Mouse (Mus musculus): ENCODE measurements at regions not wholly inside any gene's neighbourhood (a gene's known extent, or its start where the extent isn't known, plus 50 kb on each side); places are given as distances from the start of the nearest gene placed in this dataset.

DNA sequence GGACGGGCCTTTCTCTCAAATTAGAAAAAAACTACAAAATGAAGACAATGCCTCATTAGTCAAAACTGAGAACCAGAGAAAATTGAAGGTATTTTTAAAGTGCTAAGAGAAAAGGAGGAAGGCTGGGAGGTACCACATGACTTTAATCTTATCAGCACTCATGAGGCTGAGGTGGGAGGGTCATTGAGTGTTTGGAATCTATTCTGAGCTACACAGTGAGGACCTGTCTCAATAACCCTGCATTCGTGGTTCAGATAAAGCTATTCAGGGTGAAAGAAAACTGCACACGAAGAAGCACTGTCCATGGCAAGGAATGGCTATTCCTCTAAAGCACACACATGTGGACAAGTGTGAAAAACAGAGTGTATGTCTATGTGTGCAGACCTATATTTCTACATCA is 644.0 kb downstream of the Sqor start:
- no peak overlapping the region for H3K4me3 ChIP-seq (ENCODE audit: low read length)
- whole genome bisulfite sequencing: 22% methylated on average over 3 of the region's 3 CpGs
- H3K27ac ChIP-seq (ENCODE audit: low read length): peak overlapping the region; percentile 62
- H3K9ac ChIP-seq (ENCODE audit: low read length): no peak overlapping the region
- H3K36me3 ChIP-seq (ENCODE audit: control insufficient read depth, insufficient read depth): no peaks in the 10 kb centered on the region
- peak; percentile 85 for ATAC-seq (replicated peaks; ENCODE audit: extremely low read depth, insufficient read depth, low FRiP score)
- no peaks in the 10 kb centered on the region for H3K27me3 ChIP-seq (ENCODE audit: control insufficient read depth, insufficient read depth, low read length)
- H3K4me1 ChIP-seq (ENCODE audit: control insufficient read depth, insufficient read depth, low read length): peaks cover 6% of the 10 kb centered on the region; the same call in 1 of the 2 replicates
- H3K9me3 ChIP-seq (replicated peaks; ENCODE audit: control insufficient read depth, low read length): no peaks in the 10 kb centered on the region
- no peak overlapping the region for H3K4me2 ChIP-seq (ENCODE audit: low read depth, low read length)

DNA sequence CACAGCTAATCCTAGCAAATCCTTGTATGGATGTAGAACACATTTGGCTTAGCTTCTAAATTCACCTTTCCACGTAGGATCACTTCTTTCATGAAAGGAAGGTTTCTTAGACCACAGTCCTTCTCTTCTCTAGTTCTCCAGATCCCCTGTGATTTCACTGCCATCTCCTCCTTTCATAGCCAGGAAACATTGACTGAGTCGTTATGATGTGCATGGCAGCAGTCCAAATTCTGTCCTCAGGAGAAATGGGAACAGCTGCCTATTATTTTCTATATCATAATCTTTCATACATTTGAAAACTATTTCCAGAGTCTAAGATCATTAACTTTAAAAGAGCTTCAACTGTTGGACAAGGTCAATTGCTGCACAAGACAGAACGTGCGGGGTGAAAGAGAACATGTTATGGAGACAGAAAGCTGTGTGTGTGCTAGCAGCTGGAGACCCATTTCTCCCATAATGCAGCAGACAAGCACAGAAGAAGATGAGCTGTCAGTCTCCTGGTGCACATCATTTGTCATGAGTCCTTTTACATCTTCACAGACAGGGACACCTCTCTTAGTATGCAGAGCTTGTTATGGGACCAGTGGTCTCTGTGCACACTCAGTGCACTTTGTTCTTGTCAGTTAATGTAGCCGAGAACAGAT is 631.6 kb upstream of the Sema6d start:
- ATAC-seq (replicated peaks; ENCODE audit: extremely low read depth, insufficient read depth, low FRiP score): no peak
- WGBS: 55% methylated on average over 5 of the region's 5 CpGs
- no peak overlapping the region for H3K9ac ChIP-seq (ENCODE audit: low read length)
- no peak overlapping the region for H3K27ac ChIP-seq (ENCODE audit: low read length)
- no peak overlapping the region for H3K4me3 ChIP-seq (ENCODE audit: low read length)
- H3K36me3 ChIP-seq (ENCODE audit: control insufficient read depth, insufficient read depth): no peaks in the 10 kb centered on the region
- H3K4me2 ChIP-seq (ENCODE audit: low read depth, low read length): no peak overlapping the region
- H3K9me3 ChIP-seq (replicated peaks; ENCODE audit: control insufficient read depth, low read length): no peaks in the 10 kb centered on the region
- no peaks in the 10 kb centered on the region for H3K27me3 ChIP-seq (ENCODE audit: control insufficient read depth, insufficient read depth, low read length)
- no peaks in the 10 kb centered on the region for H3K4me1 ChIP-seq (ENCODE audit: control insufficient read depth, insufficient read depth, low read length)

DNA sequence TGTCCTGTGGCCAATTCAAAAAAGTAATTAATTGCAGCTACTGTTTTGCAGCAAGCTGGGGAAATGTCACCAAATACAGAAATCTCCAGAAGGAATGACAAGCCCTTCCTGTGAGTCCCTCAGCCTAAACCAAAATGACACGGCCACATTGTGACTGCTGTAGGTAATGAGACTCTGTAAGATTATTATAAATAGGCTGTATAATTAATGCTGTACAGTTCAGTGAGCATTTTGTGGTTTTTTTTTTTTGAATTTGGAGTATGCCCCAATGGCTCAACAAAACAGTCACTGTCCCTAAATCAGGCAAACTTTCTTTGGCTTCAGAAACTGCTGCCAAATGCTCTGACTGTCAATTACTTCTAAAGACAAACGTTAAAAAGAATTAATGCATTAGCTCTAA is 615.9 kb upstream of the Sema6d start:
- Histone ChIP-seq H3K4me1 (ENCODE audit: control insufficient read depth, insufficient read depth, low read length) (no peaks in the 10 kb centered on the region), H3K9me3 (replicated peaks; ENCODE audit: control insufficient read depth, low read length) (no peaks in the 10 kb centered on the region), H3K27me3 (ENCODE audit: control insufficient read depth, insufficient read depth, low read length) (no peaks in the 10 kb centered on the region), H3K9ac (ENCODE audit: low read length) (no peak overlapping the region), H3K4me3 (ENCODE audit: low read length) (no peak overlapping the region), H3K27ac (ENCODE audit: low read length) (no peak overlapping the region), H3K36me3 (ENCODE audit: control insufficient read depth, insufficient read depth) (no peaks in the 10 kb centered on the region), H3K4me2 (ENCODE audit: low read depth, low read length) (no peak overlapping the region)
- ATAC-seq (replicated peaks; ENCODE audit: extremely low read depth, insufficient read depth, low FRiP score): no peak
- 43% methylated on average over 2 of the region's 2 CpGs for WGBS

DNA sequence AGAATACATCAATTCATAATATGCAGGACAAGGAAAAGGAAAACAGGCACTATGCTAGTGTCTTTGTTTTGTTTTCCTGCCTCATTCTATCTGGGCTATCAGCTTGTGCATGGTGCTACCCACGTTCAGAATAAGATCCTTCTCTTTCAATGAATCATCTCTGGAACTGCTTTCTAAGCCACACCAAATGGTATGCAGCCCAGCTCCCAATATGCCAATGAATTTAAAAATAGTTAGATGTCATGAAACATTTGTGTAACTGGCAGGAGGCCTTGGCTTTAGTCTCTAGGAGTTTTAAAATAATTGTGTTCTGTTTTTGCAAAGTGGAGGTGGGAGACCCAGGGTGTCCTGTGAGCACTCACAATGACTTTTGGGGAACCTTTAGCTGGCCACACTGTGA is 603.1 kb upstream of the Sema6d start:
- 34% methylated on average over 1 of the region's 1 CpGs for WGBS
- no peak overlapping the region for H3K9ac ChIP-seq (ENCODE audit: low read length)
- H3K4me1 ChIP-seq (ENCODE audit: control insufficient read depth, insufficient read depth, low read length): no peaks in the 10 kb centered on the region
- no peaks in the 10 kb centered on the region for H3K27me3 ChIP-seq (ENCODE audit: control insufficient read depth, insufficient read depth, low read length)
- H3K9me3 ChIP-seq (replicated peaks; ENCODE audit: control insufficient read depth, low read length): no peaks in the 10 kb centered on the region
- H3K4me3 ChIP-seq (ENCODE audit: low read length): no peak overlapping the region
- H3K4me2 ChIP-seq (ENCODE audit: low read depth, low read length): no peak overlapping the region
- no peaks in the 10 kb centered on the region for H3K36me3 ChIP-seq (ENCODE audit: control insufficient read depth, insufficient read depth)
- H3K27ac ChIP-seq (ENCODE audit: low read length): no peak overlapping the region
- ATAC-seq (replicated peaks; ENCODE audit: extremely low read depth, insufficient read depth, low FRiP score): no peak

DNA sequence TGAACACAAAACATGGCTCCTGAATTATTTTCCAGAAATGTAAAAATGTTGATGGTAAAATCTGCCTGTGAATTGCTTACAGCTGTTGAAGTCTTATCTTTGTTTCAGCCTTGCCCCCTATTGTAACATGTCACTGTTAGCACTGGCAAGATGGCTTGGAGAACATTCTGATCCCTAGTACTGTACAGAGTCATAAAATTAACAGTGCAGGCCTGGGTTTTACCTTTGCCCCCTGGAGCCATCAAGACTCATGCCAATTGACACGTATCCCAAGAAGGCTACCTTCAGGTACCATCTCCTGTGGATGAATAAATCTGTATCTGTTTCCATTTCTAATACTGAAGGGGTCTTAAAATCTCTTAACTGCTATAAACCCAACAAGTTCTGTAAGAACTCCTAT is 583.6 kb upstream of the Sema6d start:
- no peaks in the 10 kb centered on the region for H3K4me1 ChIP-seq (ENCODE audit: control insufficient read depth, insufficient read depth, low read length)
- 65% methylated on average over 1 of the region's 1 CpGs for WGBS
- H3K9ac ChIP-seq (ENCODE audit: low read length): no peak overlapping the region
- H3K27ac ChIP-seq (ENCODE audit: low read length): no peak overlapping the region
- H3K4me2 ChIP-seq (ENCODE audit: low read depth, low read length): no peak overlapping the region
- no peak for ATAC-seq (replicated peaks; ENCODE audit: extremely low read depth, insufficient read depth, low FRiP score)
- H3K36me3 ChIP-seq (ENCODE audit: control insufficient read depth, insufficient read depth): no peaks in the 10 kb centered on the region
- no peaks in the 10 kb centered on the region for H3K27me3 ChIP-seq (ENCODE audit: control insufficient read depth, insufficient read depth, low read length)
- H3K9me3 ChIP-seq (replicated peaks; ENCODE audit: control insufficient read depth, low read length): no peaks in the 10 kb centered on the region
- no peak overlapping the region for H3K4me3 ChIP-seq (ENCODE audit: low read length)

DNA sequence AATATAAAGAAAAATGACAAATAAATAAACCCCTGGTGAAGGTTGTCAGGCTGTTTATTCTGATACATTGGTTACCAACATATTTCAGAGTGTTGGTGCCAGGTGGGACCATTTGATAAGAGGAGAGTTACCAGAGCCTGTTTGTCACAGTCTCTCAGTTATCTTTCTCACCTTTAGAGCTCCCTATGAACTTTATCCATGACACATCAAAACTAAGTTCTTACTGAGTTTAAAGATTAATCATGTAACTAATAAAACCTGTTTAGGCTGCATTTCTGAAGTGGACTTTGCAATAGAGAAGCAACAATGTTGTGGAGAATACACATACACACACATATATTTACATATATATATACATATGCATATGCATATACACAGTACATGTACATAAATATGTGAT is 582.7 kb upstream of the Sema6d start:
- no peak overlapping the region for H3K27ac ChIP-seq (ENCODE audit: low read length)
- H3K4me2 ChIP-seq (ENCODE audit: low read depth, low read length): no peak overlapping the region
- no peaks in the 10 kb centered on the region for H3K27me3 ChIP-seq (ENCODE audit: control insufficient read depth, insufficient read depth, low read length)
- no peaks in the 10 kb centered on the region for H3K36me3 ChIP-seq (ENCODE audit: control insufficient read depth, insufficient read depth)
- H3K4me1 ChIP-seq (ENCODE audit: control insufficient read depth, insufficient read depth, low read length): no peaks in the 10 kb centered on the region
- no peak overlapping the region for H3K4me3 ChIP-seq (ENCODE audit: low read length)
- no peak overlapping the region for H3K9ac ChIP-seq (ENCODE audit: low read length)
- ATAC-seq (replicated peaks; ENCODE audit: extremely low read depth, insufficient read depth, low FRiP score): no peak
- H3K9me3 ChIP-seq (replicated peaks; ENCODE audit: control insufficient read depth, low read length): no peaks in the 10 kb centered on the region

DNA sequence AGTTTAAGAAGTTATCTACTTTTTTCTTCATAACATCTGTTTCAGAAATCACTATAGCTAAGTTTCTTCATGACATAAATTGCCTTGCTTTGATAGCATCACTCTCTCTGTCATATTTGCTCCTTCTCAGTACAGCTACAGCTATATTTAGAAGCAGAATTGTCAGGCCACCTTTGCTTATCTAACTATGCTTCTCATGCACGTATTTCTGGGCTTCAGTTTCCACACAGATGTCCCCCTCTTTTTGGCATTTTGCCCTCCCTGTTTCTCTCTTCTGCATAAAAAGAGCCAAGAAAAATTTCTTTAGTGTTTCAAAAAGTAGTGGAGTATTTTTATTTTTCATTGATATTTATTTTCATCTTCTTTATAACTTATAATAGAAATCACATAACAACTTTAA is 560.9 kb upstream of the Sema6d start:
- ATAC-seq (replicated peaks; ENCODE audit: extremely low read depth, insufficient read depth, low FRiP score): no peak

DNA sequence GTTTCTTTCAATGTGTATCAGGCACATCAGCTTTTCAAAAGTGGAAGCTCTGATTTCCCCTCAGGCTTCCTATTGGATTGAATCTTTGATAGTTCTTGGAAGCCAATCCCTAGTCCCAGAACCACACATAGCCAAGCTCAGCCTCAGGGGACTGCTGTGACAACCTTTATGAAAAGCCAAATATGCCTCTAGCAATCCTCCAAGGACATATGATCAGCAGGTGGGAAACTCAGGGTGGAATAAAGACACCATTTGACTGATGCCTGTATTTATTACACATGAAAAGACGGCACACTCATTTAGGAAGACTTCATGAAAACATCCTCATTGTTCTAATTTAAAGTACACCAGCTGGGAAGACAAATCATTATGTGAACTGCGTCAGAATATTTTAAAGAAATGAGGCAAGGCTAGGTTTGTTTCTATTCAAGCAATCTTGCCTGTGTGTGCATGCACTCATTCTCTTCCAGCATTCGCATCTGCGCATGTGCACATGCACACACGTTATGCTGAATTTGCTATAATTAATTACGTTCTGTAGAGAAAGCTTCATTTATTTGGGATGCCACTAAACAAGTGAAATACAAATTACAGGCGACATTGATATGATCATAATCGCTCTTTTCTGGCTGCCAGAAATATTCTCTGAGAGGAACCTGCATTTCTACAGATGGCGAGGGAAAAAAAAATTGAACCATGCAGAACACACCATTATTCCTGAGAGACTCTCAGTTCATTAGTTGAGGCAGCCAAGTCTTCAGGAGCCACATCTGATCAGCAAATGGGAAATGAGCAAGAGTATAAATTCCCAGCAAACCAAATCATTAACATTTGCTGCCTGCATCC is 556.6 kb upstream of the Sema6d start:
- WGBS: 77% methylated on average over 9 of the region's 9 CpGs

More for the DNA sequence above, 560.9 kb upstream of the Sema6d start:
- Histone ChIP-seq H3K9ac (ENCODE audit: low read length) (no peak overlapping the region), H3K4me2 (ENCODE audit: low read depth, low read length) (no peak overlapping the region), H3K27me3 (ENCODE audit: control insufficient read depth, insufficient read depth, low read length) (no peaks in the 10 kb centered on the region), H3K4me1 (ENCODE audit: control insufficient read depth, insufficient read depth, low read length) (peaks cover 4% of the 10 kb centered on the region), H3K36me3 (ENCODE audit: control insufficient read depth, insufficient read depth) (no peaks in the 10 kb centered on the region), H3K9me3 (replicated peaks; ENCODE audit: control insufficient read depth, low read length) (no peaks in the 10 kb centered on the region), H3K4me3 (ENCODE audit: low read length) (no peak overlapping the region), H3K27ac (ENCODE audit: low read length) (no peak overlapping the region)
- 20% methylated on average over 1 of the region's 1 CpGs for WGBS

DNA sequence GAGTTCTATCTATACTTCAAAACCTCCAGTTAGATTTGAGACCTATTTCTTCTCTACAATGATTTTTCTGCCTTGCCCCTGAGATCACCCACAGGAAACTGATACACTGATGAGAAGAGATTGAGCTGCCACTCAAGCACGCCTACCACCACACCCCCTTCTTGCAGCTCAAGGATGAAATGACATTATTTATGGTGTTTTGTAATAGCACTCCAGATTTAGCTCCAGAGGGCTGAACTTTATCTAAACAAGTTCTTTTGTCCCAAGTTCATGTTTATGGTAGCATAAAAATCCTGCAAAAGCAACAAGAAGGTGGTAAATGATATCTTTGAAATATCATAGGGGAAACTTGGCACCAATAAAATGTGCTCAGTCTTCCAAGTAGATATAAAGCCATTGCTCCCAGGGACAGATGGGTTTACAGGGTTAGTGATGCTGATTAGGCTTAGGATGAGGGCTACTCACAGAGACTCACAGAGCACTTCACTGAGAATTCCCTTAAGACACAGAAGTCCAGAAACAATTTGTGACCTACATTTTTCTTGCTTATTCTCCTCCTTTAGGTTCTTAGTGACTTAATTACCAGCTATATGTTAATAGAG is 538.4 kb upstream of the Sema6d start:
- Histone ChIP-seq H3K4me2 (ENCODE audit: low read depth, low read length) (no peak overlapping the region), H3K9ac (ENCODE audit: low read length) (no peak overlapping the region), H3K4me3 (ENCODE audit: low read length) (no peak overlapping the region), H3K4me1 (ENCODE audit: control insufficient read depth, insufficient read depth, low read length) (no peaks in the 10 kb centered on the region), H3K27ac (ENCODE audit: low read length) (no peak overlapping the region), H3K27me3 (ENCODE audit: control insufficient read depth, insufficient read depth, low read length) (no peaks in the 10 kb centered on the region), H3K36me3 (ENCODE audit: control insufficient read depth, insufficient read depth) (no peaks in the 10 kb centered on the region), H3K9me3 (replicated peaks; ENCODE audit: control insufficient read depth, low read length) (no peaks in the 10 kb centered on the region)
- ATAC-seq (replicated peaks; ENCODE audit: extremely low read depth, insufficient read depth, low FRiP score): no peak
- WGBS: 63% methylated on average over 1 of the region's 1 CpGs

More for the DNA sequence above, 556.6 kb upstream of the Sema6d start:
- Histone ChIP-seq H3K4me3 (ENCODE audit: low read length) (no peak overlapping the region), H3K36me3 (ENCODE audit: control insufficient read depth, insufficient read depth) (no peaks in the 10 kb centered on the region), H3K9ac (ENCODE audit: low read length) (no peak overlapping the region), H3K4me1 (ENCODE audit: control insufficient read depth, insufficient read depth, low read length) (peaks cover 4% of the 10 kb centered on the region), H3K27ac (ENCODE audit: low read length) (no peak overlapping the region), H3K4me2 (ENCODE audit: low read depth, low read length) (no peak overlapping the region), H3K27me3 (ENCODE audit: control insufficient read depth, insufficient read depth, low read length) (no peaks in the 10 kb centered on the region), H3K9me3 (replicated peaks; ENCODE audit: control insufficient read depth, low read length) (no peaks in the 10 kb centered on the region)
- ATAC-seq (replicated peaks; ENCODE audit: extremely low read depth, insufficient read depth, low FRiP score): no peak

Measured in heart, embryonic 16.5 days (tissue).